Mouse (Mus musculus) ES-E14 (cell line): ENCODE results near the gene Hist1h2be.
"Not testable (repeated sequence)": the region's sequence is repeated elsewhere in the genome, so short reads cannot be mapped to it uniquely, and the experiment has no call there.

ENCODE experiments used
- CHD2 ChIP-seq: IDR thresholded peaks from 2 replicates; pipeline ENCODE4 v1.6.1; 2014; ENCODE audit warnings: mild to moderate bottlenecking, low read depth, low read length, inconsistent platforms
- HCFC1 ChIP-seq: IDR thresholded peaks from 2 replicates; pipeline ENCODE4 v1.6.1; 2012; ENCODE audit warnings: low read length, inconsistent platforms, borderline replicate concordance; ENCODE audit not compliant: insufficient read depth
- MAFK ChIP-seq: IDR thresholded peaks from 2 replicates; pipeline ENCODE4 v1.6.1; 2014; ENCODE audit warnings: mild to moderate bottlenecking, low read depth, low read length, inconsistent platforms; ENCODE audit not compliant: insufficient read depth
- ZNF384 ChIP-seq: IDR thresholded peaks from 2 replicates; pipeline ENCODE4 v1.6.1; 2012; ENCODE audit warnings: low read depth, low read length, inconsistent platforms

GRCm38 (mm10) chr13:23561531-23561882 is 59.4 kb downstream of the Hist1h2be start:
- TF ChIP-seq MAFK, HCFC1, CHD2, ZNF384: not testable (repeated sequence)
